Mouse (Mus musculus) myocyte (in vitro differentiated cells): Measurements from ENCODE around the gene Tshz2.

Experiments used
- CEBPB ChIP-seq: IDR thresholded peaks from 2 replicates; pipeline ENCODE4 v1.6.1; 2011; ENCODE audit warnings: mild to moderate bottlenecking, moderate library complexity; ENCODE audit not compliant: poor library complexity, insufficient read depth, severe bottlenecking
- E2F4 ChIP-seq: IDR thresholded peaks from one replicate; pipeline ENCODE4 v1.6.1; 2011; ENCODE audit warnings: mild to moderate bottlenecking, control low read depth, moderate library complexity; ENCODE audit not compliant: insufficient read depth
- MAX ChIP-seq: IDR thresholded peaks from one replicate; pipeline ENCODE4 v1.6.1; 2011; ENCODE audit warnings: low read depth, mild to moderate bottlenecking, control low read depth
- MYOD1 ChIP-seq, 3 experiments: IDR thresholded peaks; one replicate each; pipeline ENCODE4 v1.6.1; 2011; ENCODE audit warnings: control low read depth in 2 of 3, low read depth in 2 of 3, mild to moderate bottlenecking in 2 of 3, moderate library complexity in 1 of 3; ENCODE audit not compliant: insufficient read length in 2 of 3, control insufficient read depth in 1 of 3
- MYOG ChIP-seq, 3 experiments: IDR thresholded peaks; one replicate each; pipeline ENCODE4 v1.6.1; 2011; ENCODE audit warnings: control low read depth in 2 of 3, low read depth in 2 of 3, mild to moderate bottlenecking in 2 of 3; ENCODE audit not compliant: insufficient read length in 2 of 3, control insufficient read depth in 1 of 3, insufficient read depth in 1 of 3
- POLR2A ChIP-seq: IDR thresholded peaks from one replicate; pipeline ENCODE4 v1.6.1; 2011; ENCODE audit warnings: low read depth, mild to moderate bottlenecking, control low read depth, moderate library complexity; ENCODE audit not compliant: insufficient read length
- POLR2AphosphoS2 ChIP-seq: IDR thresholded peaks from one replicate; pipeline ENCODE4 v1.6.1; 2011; ENCODE audit warnings: low read depth, control low read depth; ENCODE audit not compliant: insufficient read length
- TCF12 ChIP-seq: IDR thresholded peaks from one replicate; pipeline ENCODE4 v1.6.1; 2011; ENCODE audit warnings: mild to moderate bottlenecking, control low read depth; ENCODE audit not compliant: poor library complexity, insufficient read depth, severe bottlenecking
- USF1 ChIP-seq: IDR thresholded peaks from one replicate; pipeline ENCODE4 v1.6.1; 2011; ENCODE audit warnings: low read depth, mild to moderate bottlenecking, control low read depth, moderate library complexity

- no peak for TF ChIP-seq CEBPB
- no peak for TF ChIP-seq E2F4
- TF ChIP-seq USF1 = no peak
- TF ChIP-seq POLR2A = no peak
- TF ChIP-seq MAX = no peak
- no peak for TF ChIP-seq MYOG (IDR thresholded peaks at IDR 0.05; ENCODE audit: control insufficient read depth in 1 of 3, insufficient read depth in 1 of 3, insufficient read length in 2 of 3, low read depth in 2 of 3)
- TF ChIP-seq POLR2AphosphoS2 = no peak
- no peak for TF ChIP-seq MYOD1 (IDR thresholded peaks at IDR 0.05; ENCODE audit: control insufficient read depth in 1 of 3, insufficient read length in 2 of 3, low read depth in 2 of 3)
- no peak for TF ChIP-seq TCF12
These were observed 277.8 kb downstream of the Tshz2 start for GRCm38 (mm10) chr2:169910606-169911005.
